Mouse (Mus musculus) cerebellum, adult 2 months (tissue): ENCODE results near the gene Mapkapk3.

Experiments
- CTCF ChIP-seq: fragments of 200-500 bp; IDR thresholded peaks from 2 replicates; pipeline ENCODE4 v1.5.1; 2011; ENCODE audit warnings: low read depth, mild to moderate bottlenecking, control low read depth, low read length, moderate library complexity, borderline replicate concordance; ENCODE audit not compliant: insufficient read depth
- POLR2A ChIP-seq: fragments of 200-500 bp; IDR thresholded peaks from 2 replicates; pipeline ENCODE4 v1.6.1; 2011; ENCODE audit warnings: low read length, control low read depth, borderline replicate concordance; ENCODE audit not compliant: insufficient read depth

DNA sequence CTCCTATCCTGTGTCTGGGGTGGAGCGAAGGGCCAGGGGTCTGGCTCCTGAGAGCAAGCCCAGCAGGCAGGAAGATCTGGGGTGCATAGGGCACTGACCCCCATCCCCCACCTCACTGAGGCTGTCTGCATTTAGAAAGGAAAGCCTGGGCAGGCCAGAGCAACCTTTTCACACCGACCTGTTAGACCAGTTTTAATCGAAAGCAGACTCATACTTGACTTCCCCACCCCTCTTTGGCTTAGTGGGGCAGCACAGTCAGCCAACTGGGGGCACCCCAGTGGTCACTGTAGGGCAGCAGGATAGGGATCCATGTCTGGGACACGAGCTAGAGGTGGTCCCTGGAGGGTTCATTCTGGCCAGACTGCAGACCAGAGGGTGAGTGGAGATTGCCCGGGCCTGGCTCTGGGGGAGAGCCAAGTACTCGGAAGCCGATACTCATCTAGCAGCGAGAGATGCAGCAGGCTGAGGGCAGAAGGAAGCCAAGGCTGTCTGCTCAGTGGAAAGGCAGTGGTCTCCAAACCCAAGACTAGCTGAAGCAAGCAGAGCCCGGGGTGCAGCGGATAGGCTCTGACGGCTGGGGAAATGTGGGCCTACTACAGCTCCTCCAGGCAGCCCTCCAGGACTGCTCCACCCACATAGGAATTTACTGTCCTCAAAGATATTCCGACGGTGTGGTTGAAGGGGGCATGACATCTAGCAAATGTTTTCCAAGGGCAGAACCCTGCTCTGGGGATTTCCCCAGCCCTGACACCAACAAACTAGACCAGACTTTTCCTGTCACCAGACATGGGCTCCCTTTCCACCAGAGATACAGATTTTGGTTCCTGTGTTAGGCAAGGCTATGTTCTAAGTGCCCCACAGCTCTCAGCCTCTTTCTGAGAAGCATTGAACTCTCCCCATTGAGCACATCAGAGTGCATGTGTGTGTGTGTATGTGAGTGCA, 16.2 kb upstream of the Mapkapk3 start:
- TF ChIP-seq CTCF (no peak), POLR2A (no peak)
